Mouse (Mus musculus) heart, adult 8-10 months (tissue): ENCODE measurements around the gene Sohlh2. TPM values are rescaled to one million over a fixed set of nuclear protein-coding genes. Genes with fewer than 3 reads are reported as not detected.
A peak's percentile ranks its signal among the peaks of the same experiment; 100 is the strongest.
"Not testable (repeated sequence)": the region's sequence is repeated elsewhere in the genome, so short reads cannot be mapped to it uniquely, and the experiment has no call there.

Source experiments
- DNase-seq: peaks from one replicate; pipeline ENCODE4 v3.0.0; 2022; ENCODE audit warnings: low spot score
- total RNA-seq, 4 experiments: library from RNA; stranded (reverse); gene quantifications; 2 replicates each; pipeline ENCODE4 v1.2.4; 2022

Gene Sohlh2
- not detected for total RNA-seq

DNA sequence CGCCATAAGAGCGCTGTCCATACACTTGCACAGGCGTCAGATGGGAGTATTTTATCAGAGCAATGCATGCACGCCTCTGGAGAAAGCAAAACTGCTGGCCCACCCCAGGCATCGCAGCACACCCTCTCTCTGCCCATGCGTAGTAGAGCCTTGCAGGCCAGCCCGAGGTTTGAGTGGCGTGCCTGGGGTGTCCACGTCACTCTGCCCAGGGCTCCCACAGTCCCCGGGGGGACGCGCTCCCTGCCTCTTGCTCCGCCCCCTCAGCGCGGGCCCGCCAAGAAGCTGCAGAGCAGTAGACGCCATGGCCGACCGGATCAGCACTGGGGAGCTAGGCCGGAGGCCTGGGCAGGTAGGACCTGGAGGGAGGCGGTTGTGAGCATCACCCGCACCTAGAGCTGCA, at the start of gene Sohlh2:
TSS of gene Sohlh2 (plus strand) at position 263 of the 400 bp plus-strand sequence.
- no peak for DNase-seq

DNA sequence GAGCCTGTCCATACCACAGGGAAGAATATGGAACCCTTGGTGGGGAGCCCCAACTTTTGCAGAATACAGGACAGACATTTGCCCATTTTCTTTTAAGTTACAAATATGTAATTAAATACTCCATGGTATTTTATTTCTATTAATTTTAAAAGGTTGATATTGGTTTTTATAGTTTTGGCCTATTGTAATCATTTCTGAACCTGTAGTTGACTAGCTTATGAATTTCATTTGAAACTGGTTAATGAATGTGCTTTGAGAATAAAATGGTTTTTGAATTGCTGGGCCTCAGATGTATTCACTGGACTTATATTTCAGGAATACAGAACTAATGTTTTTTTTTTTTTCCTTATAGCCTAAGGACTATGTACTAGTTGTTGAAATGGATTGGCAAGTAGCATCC, 44.8 kb upstream of the Sohlh2 start, which contains the start of gene Ccdc169:
TSS of gene Ccdc169 (plus strand) at position 301 of the 400 bp plus-strand sequence.
- no peak for DNase-seq

DNA sequence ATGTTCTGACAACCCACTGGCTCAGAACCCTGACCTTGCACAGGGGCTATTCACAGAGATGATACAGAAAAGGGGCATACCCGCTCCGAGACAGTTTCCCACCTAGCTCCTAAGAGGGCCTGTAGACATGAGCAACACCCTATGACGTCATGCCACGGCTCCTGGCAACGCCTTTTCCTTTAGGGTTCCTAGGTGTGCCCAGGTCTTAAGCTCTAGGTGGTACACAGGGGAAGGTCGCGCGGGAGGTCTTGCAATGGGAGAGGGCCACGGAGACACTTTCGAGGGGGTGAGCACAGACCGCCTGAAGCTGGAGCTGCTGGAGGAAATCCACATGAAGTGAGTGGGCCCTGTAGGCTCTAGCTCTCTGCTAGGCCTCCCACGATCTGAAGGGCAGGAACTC, 42.0 kb upstream of the Sohlh2 start:
- DNase-seq: no peak

DNA sequence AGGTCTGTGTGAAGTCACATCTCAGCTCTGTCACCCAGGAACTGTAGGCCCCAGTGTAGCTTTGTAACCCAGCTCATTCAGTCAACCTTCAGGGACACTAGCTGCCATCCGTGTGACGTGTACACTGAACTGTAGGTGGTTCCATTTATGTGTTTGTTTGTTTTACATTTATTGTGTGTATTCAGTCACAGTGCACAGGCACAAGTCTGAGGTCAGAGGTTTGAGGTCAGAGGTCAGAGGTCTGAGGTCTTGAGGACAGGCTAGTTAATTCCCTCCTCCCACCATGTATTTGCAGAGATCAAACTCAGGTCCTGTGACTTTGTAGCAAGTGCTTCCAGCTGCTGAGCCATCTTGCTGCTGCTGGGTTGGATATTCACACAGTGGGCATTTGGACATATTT, 40.4 kb upstream of the Sohlh2 start:
- no peak for DNase-seq

DNA sequence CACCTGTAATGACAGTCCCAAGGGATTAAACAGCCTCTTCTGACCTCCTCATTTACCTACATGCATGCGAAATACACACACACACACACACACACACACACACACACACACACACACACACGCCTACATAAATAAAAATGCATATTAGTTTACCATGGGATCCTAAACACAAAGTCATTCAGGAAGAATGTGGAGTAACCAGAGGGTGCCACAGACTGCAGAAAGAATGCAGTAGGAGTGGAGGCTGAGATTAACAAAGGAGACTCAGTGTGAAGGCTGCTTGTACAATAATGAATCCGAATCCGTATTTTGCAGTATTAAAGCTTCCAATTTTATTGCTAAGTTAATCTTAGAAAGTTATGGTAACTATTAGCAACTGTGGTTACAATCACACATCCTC, 36.9 kb upstream of the Sohlh2 start:
- DNase-seq: no peak

DNA sequence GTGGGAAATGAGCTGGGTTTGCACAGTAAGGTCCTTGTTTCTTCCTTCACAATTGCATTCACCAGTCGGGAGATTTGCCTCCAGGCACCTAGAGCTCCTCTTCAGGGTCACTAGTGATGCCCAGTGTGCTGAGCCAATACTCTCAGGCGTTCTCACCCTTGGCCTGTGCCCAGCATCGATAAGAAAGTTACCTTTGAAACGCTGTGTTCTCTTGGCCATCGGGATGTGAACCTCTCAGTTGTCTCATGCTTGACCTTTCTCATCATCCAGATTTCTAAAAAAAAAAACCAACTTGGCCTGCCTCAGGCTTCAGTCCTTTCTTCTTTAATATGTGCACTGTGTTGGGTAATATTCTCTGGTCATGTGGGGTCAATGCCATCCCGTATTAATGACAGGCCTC, 35.4 kb upstream of the Sohlh2 start:
- no peak for DNase-seq

DNA sequence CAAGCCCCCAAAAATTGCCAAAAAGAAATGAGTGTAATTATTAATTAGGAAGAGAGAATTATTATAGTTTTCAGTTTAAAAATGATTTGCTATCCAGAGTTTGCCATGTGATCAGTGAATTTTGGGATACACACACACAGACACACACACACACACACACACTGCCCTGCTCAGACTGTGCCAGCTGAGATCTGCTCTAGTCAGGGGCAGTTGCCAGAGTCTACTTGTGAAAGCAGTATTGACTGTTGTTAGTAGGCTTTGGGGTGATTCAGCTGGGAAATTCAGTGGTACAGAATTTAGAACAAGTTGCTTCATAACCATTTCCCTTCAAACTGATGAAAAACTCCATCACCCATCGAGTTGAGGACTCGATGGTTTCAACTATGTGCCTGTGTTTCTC, 34.7 kb upstream of the Sohlh2 start:
- no peak for DNase-seq

DNA sequence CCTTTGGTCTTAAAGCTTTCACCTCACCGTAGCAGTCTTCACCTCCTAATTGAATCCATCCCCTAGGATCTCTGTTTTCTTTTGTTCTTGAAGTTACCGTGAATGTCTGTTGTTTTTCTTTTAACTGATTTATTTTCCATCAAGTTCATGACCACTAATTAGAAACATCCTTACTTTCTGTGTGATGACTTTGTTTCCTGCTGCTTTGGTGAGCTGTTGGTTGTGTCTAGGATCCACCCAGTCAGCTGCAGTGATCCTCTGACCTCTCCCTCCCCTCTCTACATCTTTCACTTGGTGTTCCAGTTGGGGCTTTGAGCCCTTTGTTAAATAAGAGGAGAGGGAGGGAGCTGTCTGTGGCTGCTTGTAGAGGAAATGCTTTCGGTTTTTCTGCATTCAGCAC, 33.7 kb upstream of the Sohlh2 start:
- no peak for DNase-seq

DNA sequence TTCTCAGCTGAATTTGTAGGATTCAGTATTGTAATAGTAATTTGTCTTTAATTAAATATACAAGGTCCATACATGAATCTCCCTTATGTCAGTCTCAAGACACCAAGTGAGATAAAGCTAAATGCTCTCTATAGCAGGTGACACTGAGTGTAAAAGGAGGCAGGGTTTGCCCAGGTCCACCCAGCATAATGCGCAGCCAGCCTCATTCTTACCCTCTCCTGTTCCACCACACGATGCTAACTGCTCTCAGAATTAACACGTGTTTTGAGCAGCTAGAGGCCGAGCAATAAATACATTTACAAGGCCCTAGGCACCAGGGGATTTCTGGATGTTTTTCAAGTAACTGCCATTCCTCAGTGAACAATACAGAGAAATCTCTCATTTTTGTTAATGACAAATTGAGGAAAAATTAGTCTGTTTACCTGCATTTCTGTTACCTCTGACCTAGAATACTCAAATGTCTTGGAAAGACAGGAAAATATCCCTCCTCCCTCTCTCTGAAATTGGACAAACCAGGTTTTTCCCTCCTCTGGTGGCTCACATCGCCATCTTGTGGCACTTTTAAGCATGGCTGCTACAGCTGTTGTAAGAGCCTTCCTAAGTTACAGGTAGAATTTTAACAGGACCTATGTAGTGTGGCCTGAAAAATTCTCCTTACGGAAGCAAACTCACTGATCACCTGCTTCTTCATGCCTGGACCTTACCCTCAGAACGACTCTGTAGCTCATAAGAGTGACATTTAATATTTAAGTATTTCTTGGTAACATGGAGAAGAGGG, 30.0 kb upstream of the Sohlh2 start:
- DNase-seq: peak; percentile 43

DNA sequence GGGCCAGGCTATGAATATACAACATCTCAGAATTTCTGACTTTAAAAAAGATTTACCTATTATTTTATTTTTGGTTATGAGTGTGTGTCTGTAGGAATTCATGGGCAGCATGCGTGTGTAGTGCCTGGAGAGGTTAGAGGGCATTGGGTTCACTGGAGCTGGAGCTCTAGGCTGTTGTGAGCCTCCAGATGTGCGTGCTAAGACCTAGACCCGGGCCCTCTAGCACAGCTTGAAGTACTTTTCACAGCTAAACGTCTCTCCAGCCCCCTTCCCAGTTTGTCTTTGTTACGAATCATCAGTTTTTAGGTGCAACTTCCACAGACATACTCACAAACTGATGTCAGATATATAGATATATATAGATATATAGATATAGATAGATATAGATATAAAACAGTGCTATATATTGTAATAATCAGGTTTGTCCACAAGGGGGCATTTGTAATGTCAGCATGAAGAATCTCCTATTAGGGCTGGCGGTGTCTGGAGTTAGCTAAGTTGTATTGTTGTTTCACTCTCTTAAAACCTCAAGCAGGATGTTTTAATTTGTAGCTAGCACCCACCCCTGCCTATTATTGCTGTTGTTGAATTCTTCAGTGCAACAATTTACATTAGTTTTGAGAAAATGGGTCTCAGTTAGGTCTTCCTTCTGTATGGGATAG, 29.0 kb upstream of the Sohlh2 start:
- DNase-seq: peak; percentile 20

DNA sequence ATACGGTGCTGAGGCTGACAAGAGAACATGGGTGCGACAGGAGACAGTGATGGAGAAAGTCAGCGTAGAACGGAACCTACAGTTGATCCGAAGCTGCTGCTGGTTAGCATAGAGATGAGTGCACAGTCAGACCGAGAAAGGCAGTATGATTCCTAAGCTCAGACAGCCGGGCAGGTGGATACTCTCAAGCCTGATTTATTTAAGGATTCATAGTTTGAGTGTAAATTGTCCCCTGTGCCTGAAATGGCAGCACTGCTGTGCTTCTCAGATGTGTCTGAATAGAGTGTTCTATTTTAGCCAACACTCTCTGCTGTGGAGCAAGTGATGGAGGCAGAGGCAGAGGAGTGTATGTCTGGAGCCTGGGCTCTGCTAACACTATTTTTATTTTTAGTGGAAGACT, 27.7 kb upstream of the Sohlh2 start:
- DNase-seq: no peak

DNA sequence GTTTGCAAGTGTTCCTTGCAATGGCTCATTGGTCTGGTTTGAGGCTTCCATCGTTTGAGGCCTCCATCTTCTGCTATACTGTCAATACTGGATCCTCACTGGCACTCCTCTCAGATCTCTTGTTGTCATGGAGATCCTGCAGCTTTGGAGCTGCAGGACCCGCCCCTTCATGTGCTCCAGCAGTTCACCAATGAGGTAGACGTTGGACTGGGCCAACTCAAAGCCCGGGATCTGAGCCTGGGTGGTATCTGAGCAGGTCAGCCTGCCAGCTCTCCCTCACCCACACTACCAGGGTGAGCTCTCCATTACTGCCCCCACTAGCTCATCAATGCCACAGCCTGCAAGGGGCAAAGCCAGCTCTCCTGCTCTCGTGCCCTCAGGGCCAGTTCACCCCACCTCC, 24.4 kb upstream of the Sohlh2 start:
- DNase-seq: no peak

DNA sequence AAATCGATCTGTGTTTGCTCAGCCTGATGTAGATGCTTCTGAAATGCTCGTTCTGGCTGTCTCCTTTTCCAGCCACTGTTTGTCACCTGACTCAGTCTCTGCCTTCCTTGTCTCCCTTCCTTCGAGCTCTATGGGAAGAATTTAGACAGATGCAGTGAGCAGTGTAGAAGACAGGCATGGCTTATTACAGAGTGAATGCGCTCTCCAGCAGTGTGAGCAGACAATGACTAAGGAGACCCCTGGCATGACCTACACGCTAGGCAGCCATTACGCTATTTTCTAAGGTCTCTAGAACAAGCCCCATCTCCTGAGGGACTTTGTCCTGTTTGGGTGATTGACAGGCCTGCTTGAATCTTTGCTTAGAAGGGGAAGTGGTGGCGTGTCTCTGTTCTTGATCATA, 20.7 kb upstream of the Sohlh2 start:
- no peak for DNase-seq

DNA sequence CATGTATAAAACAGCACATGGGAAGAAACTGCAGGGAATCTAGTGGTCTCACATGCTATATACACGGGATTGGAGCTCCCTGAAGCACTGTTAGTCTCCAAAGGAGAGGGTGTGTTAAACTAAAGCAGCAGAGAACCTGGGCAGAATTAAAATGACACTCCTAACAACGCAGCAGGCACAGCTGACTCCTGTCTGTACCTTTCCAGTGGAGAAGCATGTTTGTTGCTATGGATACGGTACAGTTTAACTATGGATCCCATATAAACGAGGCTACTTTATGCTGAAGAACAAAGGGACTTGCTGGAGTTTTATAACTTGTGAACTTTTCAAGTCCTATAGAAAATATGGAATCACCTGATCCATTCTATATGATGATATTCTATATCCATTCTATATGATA, 18.3 kb upstream of the Sohlh2 start:
- no peak for DNase-seq

DNA sequence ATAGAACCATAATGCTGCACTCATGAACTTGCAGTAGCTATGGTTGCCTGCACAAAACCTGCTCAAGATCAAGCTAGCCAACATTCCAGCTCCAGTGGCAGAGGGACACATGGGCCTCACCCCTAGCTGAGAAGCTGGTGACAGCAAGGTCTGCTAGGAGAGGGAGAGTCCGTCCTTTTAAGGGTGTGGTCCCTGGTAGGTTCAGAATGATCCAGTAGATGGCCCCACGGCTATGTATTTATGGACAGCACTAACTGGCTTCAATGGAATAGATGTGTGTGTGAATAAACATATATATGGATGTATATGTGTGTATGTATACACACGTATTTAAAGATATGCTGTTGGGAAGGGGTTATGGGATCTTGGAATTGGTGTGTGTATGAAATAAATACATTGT, 9.3 kb upstream of the Sohlh2 start:
- DNase-seq: no peak

DNA sequence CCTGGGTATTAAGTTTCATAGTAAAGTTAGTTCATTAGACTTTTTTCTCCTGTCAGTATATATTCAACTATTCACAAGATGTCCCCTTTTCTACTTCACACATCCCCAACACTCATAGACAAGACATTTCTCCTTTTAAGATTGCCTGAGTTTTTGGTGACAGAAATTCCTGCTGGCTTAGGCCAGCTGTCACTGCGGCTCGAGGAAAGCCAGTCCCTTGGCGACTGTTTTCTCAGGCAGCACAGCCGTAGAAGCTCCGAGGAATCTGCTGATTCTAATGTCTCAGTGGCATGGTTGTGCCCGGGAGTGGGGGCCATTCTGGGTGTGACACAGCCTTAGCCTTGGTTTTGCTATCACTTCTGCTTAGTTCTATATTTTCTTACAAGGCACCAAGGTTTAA, 4.6 kb upstream of the Sohlh2 start:
- no peak for DNase-seq

DNA sequence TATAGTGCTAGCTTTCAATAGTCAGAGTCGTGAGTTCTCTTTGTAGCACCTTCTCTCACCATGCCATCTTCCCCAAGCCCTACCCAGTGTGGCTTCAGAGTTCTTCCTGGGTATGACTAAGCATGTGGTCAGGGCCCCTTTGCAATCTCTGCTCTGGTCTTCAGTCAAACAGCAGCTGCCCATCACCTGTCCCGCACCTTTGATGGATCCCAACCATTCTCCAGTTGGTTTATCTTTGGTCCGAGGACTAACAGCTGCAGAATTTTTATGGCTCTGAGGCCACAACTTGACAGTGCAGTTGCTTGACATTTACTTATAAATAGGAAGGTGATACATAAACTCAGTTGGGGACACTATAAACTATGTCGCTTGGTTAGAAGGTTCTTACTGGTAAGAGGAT, 9.8 kb downstream of the Sohlh2 start:
- DNase-seq: no peak

DNA sequence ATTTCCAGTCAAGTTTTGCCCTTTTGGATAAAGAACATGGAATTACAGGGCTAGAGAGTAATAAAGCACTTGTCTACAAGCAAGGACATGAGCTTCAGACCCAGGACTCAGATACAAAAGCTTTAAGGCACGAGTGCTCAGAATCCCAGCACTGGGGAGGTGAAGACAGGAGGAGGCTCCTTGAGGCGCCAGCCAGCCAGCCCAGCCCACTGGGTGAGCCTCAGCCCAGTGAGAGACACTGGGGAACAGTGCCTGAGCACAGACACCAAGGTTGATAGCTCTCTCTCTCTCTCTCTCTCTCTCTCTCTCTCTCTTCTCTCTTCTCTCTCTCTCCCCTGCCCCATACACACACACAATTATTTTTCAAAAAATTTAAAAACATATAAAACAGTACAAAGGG, 11.5 kb downstream of the Sohlh2 start:
- no peak for DNase-seq

DNA sequence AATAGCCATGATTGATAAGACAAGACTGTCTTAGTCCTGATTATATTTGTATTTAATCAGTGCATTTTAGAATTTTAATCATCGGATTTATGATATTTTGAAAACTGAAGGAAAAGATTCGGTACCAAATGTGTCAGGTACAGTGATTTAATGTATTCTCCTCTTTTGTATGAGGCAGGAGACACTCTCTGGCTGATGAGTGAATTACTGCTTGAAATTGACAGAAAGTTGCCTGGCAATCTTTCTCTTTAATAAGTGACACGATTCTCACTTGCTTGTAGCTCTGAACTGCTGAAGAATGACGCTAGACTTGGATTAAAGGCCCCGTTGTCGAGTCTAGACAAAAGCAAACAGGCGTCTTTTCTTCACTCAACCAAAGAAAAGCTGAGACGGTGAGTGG, 13.0 kb downstream of the Sohlh2 start:
- DNase-seq: no peak

DNA sequence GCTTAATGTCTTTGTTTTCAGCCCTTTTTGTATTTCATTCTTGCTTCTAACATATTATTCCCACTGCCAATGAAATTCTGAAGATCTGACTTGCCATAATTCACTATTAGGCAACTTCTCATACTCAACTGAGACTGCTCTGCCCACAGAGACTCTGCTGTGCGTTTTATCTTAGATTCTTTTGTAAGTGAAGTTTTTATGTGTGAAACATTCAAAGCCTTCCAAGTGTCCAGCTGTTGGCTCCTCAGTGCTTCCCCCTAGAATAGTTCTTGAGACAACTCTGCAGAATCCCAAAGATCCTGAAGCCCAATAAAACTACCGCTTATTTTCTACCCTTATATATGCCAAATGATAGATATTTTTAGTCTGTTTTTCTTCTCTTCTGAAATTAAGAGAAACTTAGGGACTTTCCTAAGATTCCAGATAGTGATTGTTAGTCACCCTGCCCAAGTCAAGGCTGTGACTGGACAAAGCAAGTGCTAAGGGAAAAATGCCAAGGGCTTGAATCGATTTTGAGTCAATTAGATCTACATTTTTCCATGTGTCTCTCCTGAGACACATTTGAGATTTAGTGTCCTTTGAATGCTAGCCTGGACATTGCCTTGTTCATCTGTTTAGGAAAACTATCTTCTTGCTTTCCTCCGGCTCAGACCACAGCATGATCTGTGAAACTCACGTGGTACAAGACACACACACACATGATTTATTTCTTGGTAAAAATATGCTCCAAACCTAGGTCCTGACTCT, 13.9 kb downstream of the Sohlh2 start:
- peak; percentile 36 for DNase-seq

DNA sequence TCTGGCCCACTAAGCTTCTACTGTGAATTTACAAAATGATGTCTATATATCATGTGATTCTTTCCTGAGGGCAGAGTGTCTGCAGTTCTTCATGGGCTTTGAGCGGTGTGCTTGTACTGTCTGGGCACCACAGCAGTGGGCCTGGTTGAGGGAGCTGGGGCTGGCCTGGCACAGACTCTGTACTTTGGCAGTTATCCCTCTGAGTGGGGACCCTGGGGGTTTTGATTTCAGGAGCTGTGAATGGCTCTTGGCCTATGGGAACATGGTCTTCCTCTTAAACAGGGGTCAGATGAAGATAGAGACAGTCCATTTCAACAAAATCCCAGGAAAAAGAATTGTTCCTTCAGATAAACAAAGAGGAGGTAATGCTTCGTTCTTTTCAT, 14.5 kb downstream of the Sohlh2 start:
- no peak for DNase-seq

DNA sequence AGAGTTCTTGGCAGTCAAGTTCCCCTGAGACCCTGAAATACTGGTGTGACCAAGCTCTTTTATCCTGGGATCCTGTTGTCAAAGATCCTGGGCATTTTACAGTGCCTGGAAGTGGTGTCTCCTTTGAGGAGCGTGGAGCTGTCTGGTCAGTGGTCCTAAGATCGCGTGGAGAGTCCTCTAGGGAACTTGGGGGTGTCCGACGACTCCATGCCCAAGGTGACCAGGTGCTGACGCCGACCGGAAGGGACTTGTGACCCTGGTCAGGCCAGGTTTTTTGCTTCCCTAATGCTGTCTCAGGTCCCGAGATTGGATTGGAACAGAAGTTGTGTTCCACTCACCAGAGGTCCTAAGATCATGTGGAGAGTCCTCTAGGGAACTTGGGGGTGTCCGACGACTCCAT, 21.8 kb downstream of the Sohlh2 start:
- not testable (repeated sequence) for DNase-seq

DNA sequence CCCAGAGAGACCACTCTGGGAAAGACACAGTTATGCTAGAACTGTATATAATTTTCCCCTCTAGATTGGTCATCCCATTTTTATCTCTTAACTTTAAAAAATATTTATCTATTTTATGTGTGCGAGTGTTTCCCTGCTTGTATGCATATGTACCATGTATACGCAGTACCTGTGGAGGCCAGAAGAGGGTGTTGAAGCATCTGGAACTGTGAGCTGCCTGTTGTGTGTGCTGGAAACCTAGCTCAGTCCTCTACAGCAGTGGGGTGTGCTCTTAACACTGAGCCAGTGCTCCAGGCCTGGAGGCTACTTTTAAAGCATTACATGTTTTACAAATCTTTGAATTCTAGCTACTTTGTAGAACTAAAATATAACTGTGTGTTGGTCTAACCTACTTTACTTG, 24.6 kb downstream of the Sohlh2 start:
- no peak for DNase-seq
